Mouse (Mus musculus): Measurements from ENCODE around the gene 1810046K07Rik. TPM values are rescaled to one million over a fixed set of nuclear protein-coding genes. Genes with fewer than 3 reads are reported as not detected.

Gene 1810046K07Rik
- polyA plus RNA-seq, 1 experiment from 2014 or later, result 0.13 TPM

- Histone ChIP-seq H3K4me1 (replicated peaks) (no peaks in the 10 kb centered on the region), H3K4me3 (replicated peaks) (no peak overlapping the region), H3K9me3 (replicated peaks) (no peaks in the 10 kb centered on the region), H3K27ac (replicated peaks) (no peak overlapping the region), H3K9ac (no peak overlapping the region), H3K27me3 (peaks cover 6% of the 10 kb centered on the region; the same call in 1 of the 2 replicates), H3K36me3 (replicated peaks) (no peaks in the 10 kb centered on the region), H3K4me2 (no peak overlapping the region)
- no peak for ATAC-seq (ENCODE audit: insufficient read depth)
- 57% methylated on average over 5 of the region's 5 CpGs for WGBS (ENCODE audit: insufficient replicate concordance)
These were observed 59.9 kb downstream of the 1810046K07Rik start for GRCm38 (mm10) chr9:51268852-51269251.

GRCm38 (mm10) chr9:51258426-51258825 is 70.3 kb downstream of the 1810046K07Rik start:
- Histone ChIP-seq H3K4me3 (replicated peaks) (no peak overlapping the region), H3K4me1 (replicated peaks) (no peaks in the 10 kb centered on the region), H3K36me3 (replicated peaks) (no peaks in the 10 kb centered on the region), H3K27ac (replicated peaks) (no peak overlapping the region), H3K9ac (no peak overlapping the region), H3K9me3 (replicated peaks) (no peaks in the 10 kb centered on the region), H3K27me3 (no peaks in the 10 kb centered on the region), H3K4me2 (no peak overlapping the region)
- WGBS (ENCODE audit: insufficient replicate concordance), result 73% methylated on average over 5 of the region's 5 CpGs
- ATAC-seq (ENCODE audit: insufficient read depth), result no peak

GRCm38 (mm10) chr9:51256780-51257502 is 71.8 kb downstream of the 1810046K07Rik start:
- H3K36me3 ChIP-seq (replicated peaks), result no peaks in the 10 kb centered on the region
- H3K27me3 ChIP-seq, result no peaks in the 10 kb centered on the region
- no peaks in the 10 kb centered on the region for H3K4me1 ChIP-seq (replicated peaks)
- H3K27ac ChIP-seq (replicated peaks), result no peak overlapping the region
- no peak for ATAC-seq (ENCODE audit: insufficient read depth)
- WGBS (ENCODE audit: insufficient replicate concordance), result 37% methylated on average over 4 of the region's 4 CpGs
- no peak overlapping the region for H3K4me2 ChIP-seq
- H3K4me3 ChIP-seq (replicated peaks), result no peak overlapping the region
- H3K9ac ChIP-seq, result no peak overlapping the region
- H3K9me3 ChIP-seq (replicated peaks), result no peaks in the 10 kb centered on the region

Other genes starting within 250 kb of the 1810046K07Rik start
- gene 4833427G06Rik, start 226.8 kb downstream of the 1810046K07Rik start, polyA plus RNA-seq (2015; fragmentation: Nextera tagmentation; extraction: Ambion mirVana), result not detected in 2 replicates
- gene Gm32742, start 163.4 kb downstream of the 1810046K07Rik start, polyA plus RNA-seq (2015; fragmentation: Nextera tagmentation; extraction: Ambion mirVana), result not detected in 2 replicates
- 1.3 and 1.5 TPM in 2 replicates for gene Pou2af1, start 115.2 kb downstream of the 1810046K07Rik start, polyA plus RNA-seq (2015; fragmentation: Nextera tagmentation; extraction: Ambion mirVana)
- gene Colca2, start 50.3 kb downstream of the 1810046K07Rik start, polyA plus RNA-seq (2015; fragmentation: Nextera tagmentation; extraction: Ambion mirVana), result 0.26 and 0.30 TPM in 2 replicates